Mouse (Mus musculus): ENCODE measurements around the gene Lix1.

- TF ChIP-seq POLR2A (IDR thresholded peaks at IDR 0.05; ENCODE audit: borderline replicate concordance, control insufficient read depth, low read depth, low read length) (no peak), CTCF (IDR thresholded peaks at IDR 0.05; ENCODE audit: control insufficient read depth, insufficient read depth, low read length) (no peak)
These were observed 48.6 kb downstream of the Lix1 start for GRCm38 (mm10) chr17:17451102-17451501.
